Mouse (Mus musculus): Measurements from ENCODE around the gene Rln1.

Gene Rln1

GRCm38 (mm10) chr19:29334068-29334745, at the start of gene Rln1:
Gene Rln1, minus strand, starts transcription at chr19:29334670.
- DNase-seq (ENCODE audit: low read depth): no peak

DNA sequence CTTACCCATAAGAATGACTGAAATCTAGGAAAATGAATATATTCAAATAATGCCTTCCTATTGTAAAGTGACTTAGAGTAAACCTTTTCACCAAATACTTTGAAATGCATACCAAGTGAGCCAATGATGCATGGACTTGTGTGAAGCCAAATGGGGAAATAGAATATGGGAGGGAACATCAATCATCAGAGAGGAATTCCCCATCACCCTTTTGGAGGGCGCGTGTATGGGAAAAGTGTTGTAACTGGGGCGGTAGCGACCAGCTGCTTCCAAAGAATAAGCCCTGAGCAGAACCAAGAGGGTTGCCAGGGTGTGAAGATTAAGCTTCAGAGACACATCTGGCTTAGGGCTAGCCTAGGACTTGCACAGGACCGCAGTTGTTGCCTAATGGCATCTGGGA, 48.9 kb upstream of the Rln1 start:
- DNase-seq (ENCODE audit: low read depth): no peak

GRCm38 (mm10) chr19:29379839-29380603, 45.6 kb upstream of the Rln1 start:
- DNase-seq (ENCODE audit: low read depth): no peak

- no peak for DNase-seq (ENCODE audit: low read depth)
These were observed 41.9 kb upstream of the Rln1 start for GRCm38 (mm10) chr19:29376382-29376781.

- DNase-seq (ENCODE audit: low read depth): no peak
These were observed 40.5 kb upstream of the Rln1 start for GRCm38 (mm10) chr19:29374947-29375346.

GRCm38 (mm10) chr19:29373438-29373837, 39.0 kb upstream of the Rln1 start:
- DNase-seq (ENCODE audit: low read depth): no peak

DNA sequence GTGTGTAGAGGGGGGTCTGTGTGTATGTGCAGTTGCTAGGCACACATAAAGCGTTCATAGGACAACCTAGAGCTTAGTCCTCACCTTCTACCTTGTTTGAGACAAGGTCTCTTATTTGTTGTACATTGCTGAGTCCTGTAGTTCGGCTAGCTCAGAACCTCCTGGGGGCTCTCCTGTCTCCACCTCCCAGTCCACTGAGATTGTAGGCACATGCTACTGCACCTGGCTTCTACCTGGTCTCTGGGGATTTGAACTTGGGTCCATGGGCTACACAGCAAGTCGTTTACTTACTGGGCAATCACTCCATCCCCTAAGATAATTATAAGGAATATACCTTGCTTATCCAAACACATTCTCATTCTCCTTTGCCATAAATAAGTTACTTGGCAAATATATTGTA, 38.2 kb upstream of the Rln1 start:
- DNase-seq (ENCODE audit: low read depth): no peak

DNA sequence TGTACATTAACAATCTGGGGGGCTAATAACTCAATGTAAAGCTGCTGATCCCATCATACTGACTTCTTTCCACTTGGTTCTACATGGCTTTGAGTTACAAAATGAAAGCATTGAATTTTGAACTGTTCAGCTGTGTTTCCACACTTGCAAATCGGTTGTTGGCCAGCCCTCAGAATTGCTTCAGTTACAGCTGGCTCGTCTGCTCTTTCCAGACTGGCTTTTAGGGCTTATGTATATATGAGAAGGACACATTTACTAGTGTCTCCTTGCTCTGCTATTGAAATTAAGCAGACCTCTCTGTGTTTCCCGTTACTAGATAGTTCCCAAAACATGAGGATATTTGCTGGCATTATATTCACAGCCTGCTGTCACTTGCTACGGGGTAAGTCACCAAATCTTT, 37.7 kb upstream of the Rln1 start:
- DNase-seq (ENCODE audit: low read depth): no peak

GRCm38 (mm10) chr19:29371284-29372081, 37.0 kb upstream of the Rln1 start:
- DNase-seq (ENCODE audit: low read depth): no peak

- no peak for DNase-seq (ENCODE audit: low read depth)
These were observed 36.2 kb upstream of the Rln1 start for GRCm38 (mm10) chr19:29370545-29371283.

- DNase-seq (ENCODE audit: low read depth): no peak
These were observed 35.6 kb upstream of the Rln1 start for GRCm38 (mm10) chr19:29370112-29370511.

- DNase-seq (ENCODE audit: low read depth): no peak
These were observed 34.3 kb upstream of the Rln1 start for GRCm38 (mm10) chr19:29368671-29369309.

- DNase-seq (ENCODE audit: low read depth): no peak
These were observed 33.6 kb upstream of the Rln1 start for GRCm38 (mm10) chr19:29368041-29368440.

DNA sequence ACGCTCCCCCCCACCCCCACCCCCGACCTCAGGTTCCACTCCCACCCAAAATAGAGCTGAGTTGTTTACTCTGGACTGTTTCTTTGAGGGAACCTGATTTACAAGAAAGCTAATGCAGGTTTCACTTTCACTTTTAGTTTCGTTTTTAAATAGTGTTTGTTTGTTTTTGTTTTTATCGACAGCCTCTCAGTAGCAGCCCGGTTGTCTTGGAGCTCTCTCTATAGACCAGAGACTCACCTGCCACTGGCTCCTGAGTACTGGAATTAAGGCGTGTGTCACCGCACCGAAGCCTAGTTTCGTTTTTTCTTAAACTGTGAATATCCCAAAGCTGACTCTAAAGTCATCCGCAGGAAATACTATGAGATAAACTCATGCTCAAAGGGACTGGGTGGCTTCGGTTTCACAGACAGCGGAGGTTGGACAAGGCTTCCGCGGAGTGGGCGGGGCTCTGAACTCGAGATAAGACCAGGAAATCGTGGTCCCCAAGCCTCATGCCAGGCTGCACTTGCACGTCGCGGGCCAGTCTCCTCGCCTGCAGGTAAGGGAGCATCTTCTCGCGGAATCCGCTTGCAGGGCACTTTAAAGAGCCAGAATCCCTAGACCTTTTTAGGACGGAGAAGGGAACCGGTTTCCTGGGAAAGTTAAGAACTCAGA, 32.6 kb upstream of the Rln1 start, which contains the start of the genes Plgrkt and Cd274:
Gene Plgrkt, minus strand, starts transcription at position 422 of the 654 bp plus-strand sequence.
Gene Cd274, plus strand, starts transcription at position 487 of the 654 bp plus-strand sequence.
- no peak for DNase-seq (ENCODE audit: low read depth)

GRCm38 (mm10) chr19:29366226-29366968, 31.9 kb upstream of the Rln1 start:
- DNase-seq (ENCODE audit: low read depth): no peak

GRCm38 (mm10) chr19:29365105-29365504, 30.6 kb upstream of the Rln1 start:
- no peak for DNase-seq (ENCODE audit: low read depth)

GRCm38 (mm10) chr19:29364076-29364475, 29.6 kb upstream of the Rln1 start:
- no peak for DNase-seq (ENCODE audit: low read depth)

- DNase-seq (ENCODE audit: low read depth): no peak
These were observed 29.1 kb upstream of the Rln1 start for GRCm38 (mm10) chr19:29363557-29363956.

DNA sequence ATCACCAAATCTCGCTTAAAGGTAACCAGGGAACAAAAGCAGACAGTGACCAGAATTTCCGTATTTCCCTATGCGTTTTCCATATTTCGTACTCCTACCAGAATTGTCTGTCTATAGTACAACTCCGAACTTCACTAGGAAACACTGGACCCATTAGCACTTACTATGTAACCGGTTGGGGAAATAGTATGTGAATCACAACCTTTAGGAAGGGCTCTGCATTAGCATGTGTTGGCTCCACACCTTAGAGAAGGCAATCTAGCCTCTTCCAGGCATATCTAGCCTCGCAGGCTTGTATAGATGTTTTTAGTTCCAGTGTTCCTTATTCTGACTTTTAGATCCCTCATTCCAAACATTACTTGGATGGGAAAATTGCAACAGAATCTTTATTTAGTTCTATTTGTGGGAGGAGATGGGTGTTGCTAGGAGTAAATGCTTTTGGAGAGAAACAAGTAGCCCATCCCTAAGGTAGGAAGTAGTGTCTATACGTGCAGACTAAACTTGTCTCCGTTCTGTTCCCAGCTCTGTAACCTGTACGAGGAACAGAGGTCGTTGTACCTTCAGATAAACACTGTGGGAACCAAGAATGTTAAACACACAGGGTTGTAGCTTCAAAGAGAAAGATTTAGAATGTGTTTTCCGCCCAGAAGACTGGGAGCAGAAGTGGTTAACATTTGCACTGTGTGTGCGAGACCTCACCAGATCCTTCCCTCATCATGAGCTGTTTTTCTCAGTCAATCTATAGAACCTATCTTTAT, 27.9 kb upstream of the Rln1 start:
- DNase-seq (ENCODE audit: low read depth): no peak
